Mouse (Mus musculus) midbrain, embryonic 13.5 days (tissue): Measurements from ENCODE around the gene Diexf. TPM values are rescaled to one million over a fixed set of nuclear protein-coding genes. Genes with fewer than 3 reads are reported as not detected.

ENCODE experiments used
- ATAC-seq: fragments of 200-750 bp; cut with Nextera tagmentation; 2 replicates; pipeline ENCODE4 v1.8.0; 2017; ENCODE audit warnings: mild to moderate bottlenecking, moderate TSS enrichment, moderate library complexity
- H3K27ac ChIP-seq: fragments of 300-500 bp; sonication (generic); 2 replicates; pipeline ENCODE4 v1.5.1; 2015; ENCODE audit warnings: inconsistent platforms, mild to moderate bottlenecking, moderate library complexity
- H3K27me3 ChIP-seq: fragments of 300-500 bp; sonication (generic); 2 replicates; pipeline ENCODE4 v1.6.1; 2015; ENCODE audit warnings: mild to moderate bottlenecking, inconsistent platforms
- H3K36me3 ChIP-seq: fragments of 300-500 bp; sonication (generic); 2 replicates; pipeline ENCODE4 v1.6.1; 2015; ENCODE audit warnings: mild to moderate bottlenecking, inconsistent platforms
- H3K4me1 ChIP-seq: fragments of 300-500 bp; sonication (generic); replicated peaks from 2 replicates; pipeline ENCODE4 v1.6.1; 2015; ENCODE audit warnings: inconsistent platforms
- H3K4me2 ChIP-seq: fragments of 300-500 bp; sonication (generic); replicated peaks from 2 replicates; pipeline ENCODE4 v1.6.1; 2015; ENCODE audit warnings: moderate library complexity, mild to moderate bottlenecking, inconsistent platforms
- H3K4me3 ChIP-seq: fragments of 300-500 bp; sonication (generic); replicated peaks from 2 replicates; pipeline ENCODE4 v1.5.1; 2015; ENCODE audit warnings: mild to moderate bottlenecking, inconsistent platforms
- H3K9ac ChIP-seq: fragments of 300-500 bp; sonication (generic); replicated peaks from 2 replicates; pipeline ENCODE4 v1.6.1; 2015; ENCODE audit warnings: mild to moderate bottlenecking, inconsistent platforms
- H3K9me3 ChIP-seq: fragments of 300-500 bp; sonication (generic); 2 replicates; pipeline ENCODE4 v1.6.1; 2016; ENCODE audit warnings: mild to moderate bottlenecking, inconsistent platforms
- WGBS: fragments of 180-500 bp; shearing (Covaris S2); methylation state at CpG from one replicate; pipeline ENCODE4 v1.1.7; 2015; 5-methylcytosine and 5-hydroxymethylcytosine counted together
- polyA plus RNA-seq: library from polyadenylated mRNA; unstranded; fragments of >200 nt; fragmentation: Nextera tagmentation; extraction: Ambion mirVana; gene quantifications from 2 replicates; pipeline ENCODE4 v1.2.1, GENCODE M21; 2015

Gene Diexf
- polyA plus RNA-seq, 1 experiment from 2014 or later, result 10.2 TPM

- H3K9me3 ChIP-seq, result no peaks in the 10 kb centered on the region
- H3K27ac ChIP-seq, result no peak overlapping the region
- H3K4me2 ChIP-seq, result no peak overlapping the region
- no peaks in the 10 kb centered on the region for H3K36me3 ChIP-seq
- H3K4me3 ChIP-seq, result no peak overlapping the region
- peaks cover 42% of the 10 kb centered on the region for H3K27me3 ChIP-seq
- WGBS, result 78% methylated on average over 15 of the region's 15 CpGs
- no peak overlapping the region for H3K9ac ChIP-seq
- peaks cover 16% of the 10 kb centered on the region for H3K4me1 ChIP-seq
- no peak for ATAC-seq
Observed at GRCm38 (mm10) chr1:193156316-193157110, 26.4 kb upstream of the Diexf start.

- Histone ChIP-seq H3K9me3 (no peaks in the 10 kb centered on the region), H3K9ac (no peak overlapping the region), H3K4me3 (no peak overlapping the region), H3K27ac (no peak overlapping the region), H3K4me2 (no peak overlapping the region), H3K4me1 (peaks cover 14% of the 10 kb centered on the region), H3K27me3 (peaks cover 47% of the 10 kb centered on the region), H3K36me3 (no peaks in the 10 kb centered on the region)
- ATAC-seq, result no peak; the same call in 1 of the 2 replicates
- 26% methylated on average over 16 of the region's 16 CpGs for WGBS
Observed at GRCm38 (mm10) chr1:193153561-193153960, 23.5 kb upstream of the Diexf start.

GRCm38 (mm10) chr1:193152872-193153271, 22.8 kb upstream of the Diexf start, which contains the start of gene Irf6:
Irf6 (plus strand) TSS chr1:193153111.
- under 1% methylated on average over 30 of the region's 30 CpGs for WGBS
- no peaks in the 10 kb centered on the region for H3K9me3 ChIP-seq
- H3K36me3 ChIP-seq, result no peaks in the 10 kb centered on the region
- peak within 1 kb of the TSS; percentile 27 for H3K4me3 ChIP-seq
- H3K4me1 ChIP-seq, result peaks cover 14% of the 10 kb centered on the region
- no peak within 1 kb of the TSS for H3K27ac ChIP-seq
- H3K27me3 ChIP-seq, result peaks cover 47% of the 10 kb centered on the region
- peak; percentile 86 for ATAC-seq
- no peak within 1 kb of the TSS for H3K9ac ChIP-seq
- peak within 1 kb of the TSS; percentile 44 for H3K4me2 ChIP-seq

- H3K4me1 ChIP-seq, result peaks cover 14% of the 10 kb centered on the region
- ATAC-seq, result no peak
- H3K27me3 ChIP-seq, result peaks cover 47% of the 10 kb centered on the region
- H3K4me2 ChIP-seq, result no peak overlapping the region
- WGBS, result 41% methylated on average over 7 of the region's 7 CpGs
- H3K27ac ChIP-seq, result no peak overlapping the region
- H3K9me3 ChIP-seq, result no peaks in the 10 kb centered on the region
- no peaks in the 10 kb centered on the region for H3K36me3 ChIP-seq
- H3K9ac ChIP-seq, result no peak overlapping the region
- no peak overlapping the region for H3K4me3 ChIP-seq
Observed at GRCm38 (mm10) chr1:193151134-193151533, 21.1 kb upstream of the Diexf start.

GRCm38 (mm10) chr1:193149231-193149630, 19.2 kb upstream of the Diexf start:
- Histone ChIP-seq H3K27ac (no peak overlapping the region), H3K9me3 (no peaks in the 10 kb centered on the region), H3K9ac (no peak overlapping the region), H3K4me3 (no peak overlapping the region), H3K36me3 (no peaks in the 10 kb centered on the region), H3K4me2 (no peak overlapping the region), H3K27me3 (peaks cover 33% of the 10 kb centered on the region), H3K4me1 (peaks cover 14% of the 10 kb centered on the region)
- ATAC-seq, result no peak
- 61% methylated on average over 3 of the region's 3 CpGs for WGBS

- Histone ChIP-seq H3K27me3 (peaks cover 5% of the 10 kb centered on the region), H3K36me3 (no peaks in the 10 kb centered on the region), H3K9ac (no peak overlapping the region), H3K27ac (no peak overlapping the region), H3K4me2 (no peak overlapping the region), H3K9me3 (no peaks in the 10 kb centered on the region), H3K4me3 (no peak overlapping the region), H3K4me1 (peaks cover 4% of the 10 kb centered on the region; the same call in 1 of the 2 replicates)
- no peak for ATAC-seq
- 97% methylated on average over 1 of the region's 1 CpGs for WGBS
Observed at GRCm38 (mm10) chr1:193146416-193146815, 16.3 kb upstream of the Diexf start.

- no peak overlapping the region for H3K27ac ChIP-seq
- H3K9me3 ChIP-seq, result no peaks in the 10 kb centered on the region
- ATAC-seq, result no peak
- WGBS, result 80% methylated on average over 4 of the region's 4 CpGs
- H3K27me3 ChIP-seq, result no peaks in the 10 kb centered on the region; the same call in 1 of the 2 replicates
- H3K4me3 ChIP-seq, result no peak overlapping the region
- no peaks in the 10 kb centered on the region for H3K36me3 ChIP-seq
- H3K9ac ChIP-seq, result no peak overlapping the region
- H3K4me1 ChIP-seq, result no peaks in the 10 kb centered on the region
- H3K4me2 ChIP-seq, result no peak overlapping the region
Observed at GRCm38 (mm10) chr1:193145101-193145500, 15.0 kb upstream of the Diexf start.

GRCm38 (mm10) chr1:193144516-193144915, 14.4 kb upstream of the Diexf start:
- no peaks in the 10 kb centered on the region; the same call in 1 of the 2 replicates for H3K27me3 ChIP-seq
- H3K27ac ChIP-seq, result no peak overlapping the region
- no peaks in the 10 kb centered on the region for H3K4me1 ChIP-seq
- no peak overlapping the region for H3K4me3 ChIP-seq
- 92% methylated on average over 6 of the region's 6 CpGs for WGBS
- no peak overlapping the region for H3K4me2 ChIP-seq
- ATAC-seq, result no peak
- no peak overlapping the region for H3K9ac ChIP-seq
- no peaks in the 10 kb centered on the region for H3K9me3 ChIP-seq
- H3K36me3 ChIP-seq, result no peaks in the 10 kb centered on the region

- H3K36me3 ChIP-seq, result no peaks in the 10 kb centered on the region
- H3K4me2 ChIP-seq, result no peak overlapping the region
- H3K9ac ChIP-seq, result no peak overlapping the region
- H3K4me1 ChIP-seq, result no peaks in the 10 kb centered on the region
- H3K27me3 ChIP-seq, result no peaks in the 10 kb centered on the region
- no peak overlapping the region for H3K4me3 ChIP-seq
- H3K27ac ChIP-seq, result no peak overlapping the region
- WGBS, result 92% methylated on average over 8 of the region's 8 CpGs
- H3K9me3 ChIP-seq, result no peaks in the 10 kb centered on the region
- ATAC-seq, result no peak
Observed at GRCm38 (mm10) chr1:193142517-193143062, 12.5 kb upstream of the Diexf start.

- Histone ChIP-seq H3K27me3 (no peaks in the 10 kb centered on the region), H3K4me3 (no peak overlapping the region), H3K36me3 (no peaks in the 10 kb centered on the region), H3K4me1 (no peaks in the 10 kb centered on the region), H3K9ac (no peak overlapping the region), H3K27ac (no peak overlapping the region), H3K9me3 (no peaks in the 10 kb centered on the region), H3K4me2 (no peak overlapping the region)
- 83% methylated on average over 7 of the region's 7 CpGs for WGBS
- no peak for ATAC-seq
Observed at GRCm38 (mm10) chr1:193141118-193141517, 11.0 kb upstream of the Diexf start.

- H3K27me3 ChIP-seq, result no peaks in the 10 kb centered on the region
- 65% methylated on average over 3 of the region's 3 CpGs for WGBS
- H3K36me3 ChIP-seq, result no peaks in the 10 kb centered on the region
- H3K27ac ChIP-seq, result no peak overlapping the region
- no peak overlapping the region for H3K4me2 ChIP-seq
- no peaks in the 10 kb centered on the region for H3K9me3 ChIP-seq
- ATAC-seq, result no peak
- H3K9ac ChIP-seq, result no peak overlapping the region
- no peaks in the 10 kb centered on the region for H3K4me1 ChIP-seq
- no peak overlapping the region for H3K4me3 ChIP-seq
Observed at GRCm38 (mm10) chr1:193138669-193139068, 8.6 kb upstream of the Diexf start.

GRCm38 (mm10) chr1:193138087-193138486, 8.0 kb upstream of the Diexf start:
- H3K36me3 ChIP-seq, result no peaks in the 10 kb centered on the region
- H3K4me2 ChIP-seq, result no peak overlapping the region
- no peak for ATAC-seq
- no peaks in the 10 kb centered on the region for H3K9me3 ChIP-seq
- no peaks in the 10 kb centered on the region for H3K4me1 ChIP-seq
- H3K9ac ChIP-seq, result no peak overlapping the region
- 51% methylated on average over 7 of the region's 7 CpGs for WGBS
- H3K27ac ChIP-seq, result no peak overlapping the region
- no peak overlapping the region for H3K4me3 ChIP-seq
- H3K27me3 ChIP-seq, result no peaks in the 10 kb centered on the region
